Mouse (Mus musculus): ENCODE data around the gene Rnf17. TPM values are rescaled to one million over a fixed set of nuclear protein-coding genes. Genes with fewer than 3 reads are reported as not detected.

The Rnf17 gene
- polyA plus RNA-seq, 1 experiment from 2014 or later = 2.1 TPM

GRCm38 (mm10) chr14:56506743-56507142 lies 104.4 kb downstream of the Rnf17 start:
- no peak for ATAC-seq (replicated peaks; ENCODE audit: insufficient number of reproducible peaks, insufficient read depth, low FRiP score, low read depth)
- Histone ChIP-seq H3K4me2 (no peak overlapping the region), H3K27ac (no peak overlapping the region), H3K4me1 (replicated peaks) (no peaks in the 10 kb centered on the region), H3K9ac (no peak overlapping the region), H3K27me3 (no peaks in the 10 kb centered on the region), H3K36me3 (no peaks in the 10 kb centered on the region), H3K9me3 (replicated peaks) (no peaks in the 10 kb centered on the region), H3K4me3 (no peak overlapping the region)
- WGBS = 37% methylated on average over 3 of the region's 3 CpGs

GRCm38 (mm10) chr14:56512084-56512483 lies 109.7 kb downstream of the Rnf17 start:
- no peaks in the 10 kb centered on the region for H3K36me3 ChIP-seq
- H3K27ac ChIP-seq = no peak overlapping the region
- H3K4me2 ChIP-seq = no peak overlapping the region
- no peak for ATAC-seq (replicated peaks; ENCODE audit: insufficient number of reproducible peaks, insufficient read depth, low FRiP score, low read depth)
- no peak overlapping the region for H3K9ac ChIP-seq
- no peaks in the 10 kb centered on the region for H3K4me1 ChIP-seq (replicated peaks)
- no peaks in the 10 kb centered on the region for H3K27me3 ChIP-seq
- no peaks in the 10 kb centered on the region for H3K9me3 ChIP-seq (replicated peaks)
- 31% methylated on average over 6 of the region's 6 CpGs for WGBS
- H3K4me3 ChIP-seq = no peak overlapping the region

GRCm38 (mm10) chr14:56514775-56515174 lies 112.4 kb downstream of the Rnf17 start:
- ATAC-seq (replicated peaks; ENCODE audit: insufficient number of reproducible peaks, insufficient read depth, low FRiP score, low read depth) = no peak
- Histone ChIP-seq H3K9ac (no peak overlapping the region), H3K4me2 (no peak overlapping the region), H3K27me3 (no peaks in the 10 kb centered on the region), H3K4me1 (replicated peaks) (no peaks in the 10 kb centered on the region), H3K4me3 (no peak overlapping the region), H3K9me3 (replicated peaks) (no peaks in the 10 kb centered on the region), H3K36me3 (no peaks in the 10 kb centered on the region), H3K27ac (no peak overlapping the region)
- WGBS = 86% methylated on average over 2 of the region's 2 CpGs

GRCm38 (mm10) chr14:56530788-56531187 lies 128.4 kb downstream of the Rnf17 start:
- H3K4me3 ChIP-seq = no peak overlapping the region
- no peak for ATAC-seq (replicated peaks; ENCODE audit: insufficient number of reproducible peaks, insufficient read depth, low FRiP score, low read depth)
- H3K9me3 ChIP-seq (replicated peaks) = no peaks in the 10 kb centered on the region
- H3K4me2 ChIP-seq = no peak overlapping the region
- H3K36me3 ChIP-seq = peaks cover 26% of the 10 kb centered on the region
- WGBS = 79% methylated on average over 2 of the region's 2 CpGs
- H3K4me1 ChIP-seq (replicated peaks) = no peaks in the 10 kb centered on the region
- no peaks in the 10 kb centered on the region for H3K27me3 ChIP-seq
- no peak overlapping the region for H3K27ac ChIP-seq
- no peak overlapping the region for H3K9ac ChIP-seq

- no peaks in the 10 kb centered on the region for H3K27me3 ChIP-seq
- no peak overlapping the region for H3K4me2 ChIP-seq
- no peak overlapping the region for H3K9ac ChIP-seq
- 78% methylated on average over 1 of the region's 1 CpGs for WGBS
- H3K27ac ChIP-seq = no peak overlapping the region
- no peaks in the 10 kb centered on the region for H3K9me3 ChIP-seq (replicated peaks)
- H3K4me3 ChIP-seq = no peak overlapping the region
- H3K4me1 ChIP-seq (replicated peaks) = no peaks in the 10 kb centered on the region
- ATAC-seq (replicated peaks; ENCODE audit: insufficient number of reproducible peaks, insufficient read depth, low FRiP score, low read depth) = no peak
- H3K36me3 ChIP-seq = no peaks in the 10 kb centered on the region
These were observed 142.6 kb downstream of the Rnf17 start for GRCm38 (mm10) chr14:56544946-56545345.

- no peak for ATAC-seq (replicated peaks; ENCODE audit: insufficient number of reproducible peaks, insufficient read depth, low FRiP score, low read depth)
- no peak overlapping the region for H3K4me3 ChIP-seq
- H3K4me1 ChIP-seq (replicated peaks) = no peaks in the 10 kb centered on the region
- no peak overlapping the region for H3K4me2 ChIP-seq
- no peak overlapping the region for H3K27ac ChIP-seq
- H3K27me3 ChIP-seq = no peaks in the 10 kb centered on the region
- WGBS = 89% methylated on average over 4 of the region's 4 CpGs
- no peaks in the 10 kb centered on the region for H3K36me3 ChIP-seq
- H3K9me3 ChIP-seq (replicated peaks) = no peaks in the 10 kb centered on the region
- no peak overlapping the region for H3K9ac ChIP-seq
These were observed 143.1 kb downstream of the Rnf17 start for GRCm38 (mm10) chr14:56545491-56545890.

- Histone ChIP-seq H3K4me1 (replicated peaks) (no peaks in the 10 kb centered on the region), H3K4me2 (no peak overlapping the region), H3K27me3 (no peaks in the 10 kb centered on the region), H3K27ac (no peak overlapping the region), H3K36me3 (peaks cover 20% of the 10 kb centered on the region), H3K9ac (no peak overlapping the region), H3K4me3 (no peak overlapping the region), H3K9me3 (replicated peaks) (no peaks in the 10 kb centered on the region)
- 81% methylated on average over 4 of the region's 4 CpGs for WGBS
- no peak for ATAC-seq (replicated peaks; ENCODE audit: insufficient number of reproducible peaks, insufficient read depth, low FRiP score, low read depth)
These were observed 148.6 kb downstream of the Rnf17 start for GRCm38 (mm10) chr14:56550960-56551359.

GRCm38 (mm10) chr14:56552924-56553323 lies 150.5 kb downstream of the Rnf17 start:
- 89% methylated on average over 6 of the region's 6 CpGs for WGBS
- Histone ChIP-seq H3K4me3 (no peak overlapping the region), H3K9ac (no peak overlapping the region), H3K4me1 (replicated peaks) (no peaks in the 10 kb centered on the region), H3K27ac (no peak overlapping the region), H3K36me3 (peaks cover 24% of the 10 kb centered on the region), H3K27me3 (no peaks in the 10 kb centered on the region), H3K4me2 (no peak overlapping the region), H3K9me3 (replicated peaks) (no peaks in the 10 kb centered on the region)
- no peak for ATAC-seq (replicated peaks; ENCODE audit: insufficient number of reproducible peaks, insufficient read depth, low FRiP score, low read depth)

- no peak overlapping the region for H3K4me2 ChIP-seq
- H3K36me3 ChIP-seq = peaks cover 27% of the 10 kb centered on the region
- no peak for ATAC-seq (replicated peaks; ENCODE audit: insufficient number of reproducible peaks, insufficient read depth, low FRiP score, low read depth)
- H3K4me3 ChIP-seq = no peak overlapping the region
- no peaks in the 10 kb centered on the region for H3K27me3 ChIP-seq
- no peaks in the 10 kb centered on the region for H3K4me1 ChIP-seq (replicated peaks)
- 93% methylated on average over 7 of the region's 7 CpGs for WGBS
- no peak overlapping the region for H3K27ac ChIP-seq
- no peak overlapping the region for H3K9ac ChIP-seq
- no peaks in the 10 kb centered on the region for H3K9me3 ChIP-seq (replicated peaks)
These were observed 150.9 kb downstream of the Rnf17 start for GRCm38 (mm10) chr14:56553331-56553730.

- no peak overlapping the region for H3K4me3 ChIP-seq
- ATAC-seq (replicated peaks; ENCODE audit: insufficient number of reproducible peaks, insufficient read depth, low FRiP score, low read depth) = no peak
- H3K4me1 ChIP-seq (replicated peaks) = no peaks in the 10 kb centered on the region
- no peaks in the 10 kb centered on the region for H3K27me3 ChIP-seq
- WGBS = 94% methylated on average over 2 of the region's 2 CpGs
- H3K27ac ChIP-seq = no peak overlapping the region
- no peaks in the 10 kb centered on the region for H3K9me3 ChIP-seq (replicated peaks)
- H3K9ac ChIP-seq = no peak overlapping the region
- H3K4me2 ChIP-seq = no peak overlapping the region
- peaks cover 27% of the 10 kb centered on the region for H3K36me3 ChIP-seq
These were observed 152.3 kb downstream of the Rnf17 start for GRCm38 (mm10) chr14:56554716-56555115.

- Histone ChIP-seq H3K9ac (no peak overlapping the region), H3K27ac (no peak overlapping the region), H3K9me3 (replicated peaks) (no peaks in the 10 kb centered on the region), H3K27me3 (no peaks in the 10 kb centered on the region), H3K4me1 (replicated peaks) (no peaks in the 10 kb centered on the region), H3K4me2 (no peak overlapping the region), H3K36me3 (peaks cover 21% of the 10 kb centered on the region; the same call in 1 of the 2 replicates), H3K4me3 (no peak overlapping the region)
- WGBS = 75% methylated on average over 3 of the region's 3 CpGs
- ATAC-seq (replicated peaks; ENCODE audit: insufficient number of reproducible peaks, insufficient read depth, low FRiP score, low read depth) = no peak
These were observed 156.8 kb downstream of the Rnf17 start for GRCm38 (mm10) chr14:56559134-56559533.

GRCm38 (mm10) chr14:56567476-56567875 lies 165.1 kb downstream of the Rnf17 start:
- no peak for ATAC-seq (replicated peaks; ENCODE audit: insufficient number of reproducible peaks, insufficient read depth, low FRiP score, low read depth)
- WGBS = 69% methylated on average over 7 of the region's 7 CpGs
- H3K9me3 ChIP-seq (replicated peaks) = no peaks in the 10 kb centered on the region
- no peak overlapping the region for H3K4me2 ChIP-seq
- no peak overlapping the region for H3K9ac ChIP-seq
- no peaks in the 10 kb centered on the region for H3K27me3 ChIP-seq
- H3K4me3 ChIP-seq = no peak overlapping the region
- H3K36me3 ChIP-seq = peaks cover 5% of the 10 kb centered on the region; the same call in 1 of the 2 replicates
- H3K27ac ChIP-seq = no peak overlapping the region
- peaks cover 3% of the 10 kb centered on the region; the same call in 1 of the 2 replicates for H3K4me1 ChIP-seq (replicated peaks)
